Comparison of ENCODE assay signal across 21 mouse cellular contexts in the genomic region with DNA sequence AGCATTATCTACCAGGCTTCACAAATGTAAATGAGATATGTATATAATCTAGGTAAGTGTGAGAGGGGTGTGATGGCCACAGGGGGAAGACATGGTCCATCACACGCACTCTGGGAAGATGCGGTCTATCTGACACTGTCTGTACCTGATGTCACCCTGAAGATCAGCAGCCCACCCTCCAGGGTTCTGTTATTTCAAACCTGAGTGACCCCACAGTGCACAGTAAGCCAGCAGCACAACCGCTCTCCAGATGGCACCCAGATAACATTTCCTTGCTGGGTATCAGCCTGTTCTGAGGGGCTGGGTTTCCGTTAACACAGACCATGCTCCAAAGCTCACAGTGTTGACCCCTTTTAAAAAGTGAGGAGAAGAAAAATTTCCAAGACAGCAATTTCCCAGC.
DNase-seq lines count a peak whose midpoint lies in the region; ATAC-seq lines count a peak whose summit lies in the region.
"Had no signal": no experiment of that assay in that cellular context is flagged by ENCODE, and none has a peak within 500 bp of the region (broad histone marks: within the 10 kb centered on the region; RNA-seq: fewer than 3 reads in every experiment).

No protein-coding gene starts in this region.

- no peak overlapping the region for H3K9ac ChIP-seq in intestine, embryonic 14.5 days (ENCODE audit: low read length)
- H3K9ac ChIP-seq in intestine, embryonic 15.5 days, result no peak overlapping the region
- no peak overlapping the region for H3K9ac ChIP-seq in kidney, embryonic 16.5 days (replicated peaks; ENCODE audit: low read length)
- no peak overlapping the region for H3K9ac ChIP-seq in embryonic facial prominence, embryonic 15.5 days
- no peak overlapping the region for H3K9ac ChIP-seq in liver, embryonic 12.5 days
- H3K9ac ChIP-seq: forebrain, embryonic 13.5 days; forebrain, postnatal 0 days; hindbrain, embryonic 12.5 days; hindbrain, embryonic 15.5 days had no signal

- H3K4me1 ChIP-seq in intestine, embryonic 14.5 days (replicated peaks; ENCODE audit: control insufficient read depth, insufficient read depth, low read length), result no peaks in the 10 kb centered on the region
- H3K4me1 ChIP-seq in intestine, embryonic 15.5 days (replicated peaks), result no peaks in the 10 kb centered on the region
- H3K4me1 ChIP-seq in kidney, embryonic 16.5 days (ENCODE audit: insufficient read depth, low read length), result no peaks in the 10 kb centered on the region; the same call in 1 of the 2 replicates
- no peaks in the 10 kb centered on the region for H3K4me1 ChIP-seq in embryonic facial prominence, embryonic 15.5 days
- H3K4me1 ChIP-seq in liver, embryonic 12.5 days, result no peaks in the 10 kb centered on the region
- H3K4me1 ChIP-seq: forebrain, embryonic 13.5 days; hindbrain, embryonic 12.5 days; hindbrain, embryonic 15.5 days had no signal

- no peak overlapping the region for H3K4me2 ChIP-seq in intestine, embryonic 14.5 days (ENCODE audit: low read length)
- no peak overlapping the region for H3K4me2 ChIP-seq in intestine, embryonic 15.5 days (replicated peaks)
- H3K4me2 ChIP-seq in kidney, embryonic 16.5 days (replicated peaks; ENCODE audit: low read depth, low read length), result no peak overlapping the region
- H3K4me2 ChIP-seq in embryonic facial prominence, embryonic 15.5 days (replicated peaks), result no peak overlapping the region
- no peak overlapping the region for H3K4me2 ChIP-seq in liver, embryonic 12.5 days
- H3K4me2 ChIP-seq: forebrain, embryonic 13.5 days; heart, embryonic 11.5 days; hindbrain, embryonic 12.5 days; hindbrain, embryonic 15.5 days had no signal

- no peaks in the 10 kb centered on the region for H3K36me3 ChIP-seq in intestine, embryonic 14.5 days (ENCODE audit: control insufficient read depth, insufficient read depth, low read length)
- no peaks in the 10 kb centered on the region for H3K36me3 ChIP-seq in intestine, embryonic 15.5 days
- H3K36me3 ChIP-seq in kidney, embryonic 16.5 days (ENCODE audit: insufficient read depth, low read length), result no peaks in the 10 kb centered on the region
- H3K36me3 ChIP-seq in embryonic facial prominence, embryonic 15.5 days, result no peaks in the 10 kb centered on the region
- H3K36me3 ChIP-seq in liver, embryonic 12.5 days, result no peaks in the 10 kb centered on the region
- H3K36me3 ChIP-seq: hindbrain, embryonic 12.5 days; hindbrain, embryonic 15.5 days had no signal

- WGBS in intestine, embryonic 14.5 days, result 78% methylated on average over 4 of the region's 4 CpGs
- 80% methylated on average over 4 of the region's 4 CpGs for WGBS in intestine, embryonic 15.5 days
- WGBS in kidney, embryonic 16.5 days, result 51% methylated on average over 4 of the region's 4 CpGs
- 53% methylated on average over 4 of the region's 4 CpGs for WGBS in embryonic facial prominence, embryonic 15.5 days
- WGBS in liver, embryonic 12.5 days (ENCODE audit: insufficient replicate concordance), result 64% methylated on average over 4 of the region's 4 CpGs

- H3K9me3 ChIP-seq in intestine, embryonic 14.5 days (ENCODE audit: control insufficient read depth, low read length), result no peaks in the 10 kb centered on the region
- no peaks in the 10 kb centered on the region for H3K9me3 ChIP-seq in intestine, embryonic 15.5 days
- H3K9me3 ChIP-seq in kidney, embryonic 16.5 days (ENCODE audit: low read length), result no peaks in the 10 kb centered on the region
- H3K9me3 ChIP-seq in embryonic facial prominence, embryonic 15.5 days (replicated peaks), result no peaks in the 10 kb centered on the region
- H3K9me3 ChIP-seq in liver, embryonic 12.5 days (replicated peaks), result no peaks in the 10 kb centered on the region
- H3K9me3 ChIP-seq: forebrain, embryonic 13.5 days; hindbrain, embryonic 12.5 days; hindbrain, embryonic 15.5 days had no signal

- H3K4me3 ChIP-seq in intestine, embryonic 14.5 days (ENCODE audit: low read depth, low read length), result no peak overlapping the region
- H3K4me3 ChIP-seq in intestine, embryonic 15.5 days (replicated peaks), result no peak overlapping the region
- H3K4me3 ChIP-seq in kidney, embryonic 16.5 days (ENCODE audit: low read length), result no peak overlapping the region
- H3K4me3 ChIP-seq in embryonic facial prominence, embryonic 15.5 days (replicated peaks), result no peak overlapping the region
- H3K4me3 ChIP-seq in liver, embryonic 12.5 days, result no peak overlapping the region
- H3K4me3 ChIP-seq: forebrain, embryonic 13.5 days; heart, adult 2 months; hindbrain, embryonic 12.5 days; hindbrain, embryonic 15.5 days had no signal

- DNase-seq in intestine, embryonic 14.5 days (ENCODE audit: low spot score), result peak; percentile 4
- DNase-seq in kidney, postnatal 14 days, result no peak
- DNase-seq: adrenal gland, adult 2 months; adrenal gland, postnatal 14 days; cerebellum, adult 11 months; cerebellum, adult 2 months; cerebellum, adult 9-11 months; cerebellum, postnatal 25 days; forebrain, postnatal 0 days; gastrocnemius, postnatal 25 days; heart, adult 2 months had no signal

- H3K27ac ChIP-seq in intestine, embryonic 14.5 days (ENCODE audit: low read depth), result no peak overlapping the region
- no peak overlapping the region for H3K27ac ChIP-seq in intestine, embryonic 15.5 days
- H3K27ac ChIP-seq in kidney, embryonic 16.5 days (ENCODE audit: low read length), result no peak overlapping the region
- no peak overlapping the region for H3K27ac ChIP-seq in embryonic facial prominence, embryonic 15.5 days (replicated peaks)
- no peak overlapping the region for H3K27ac ChIP-seq in liver, embryonic 12.5 days
- H3K27ac ChIP-seq: forebrain, embryonic 13.5 days; heart, adult 2 months; hindbrain, embryonic 12.5 days; hindbrain, embryonic 15.5 days had no signal

- no peak for ATAC-seq in intestine, embryonic 14.5 days (replicated peaks; ENCODE audit: low FRiP score, low TSS enrichment, low read depth)
- ATAC-seq in intestine, embryonic 15.5 days, result no peak
- 0 out of 2 replicates have a peak, but pooled peaks have one; percentile 39 for ATAC-seq in kidney, embryonic 16.5 days (ENCODE audit: low FRiP score, low TSS enrichment)
- ATAC-seq in embryonic facial prominence, embryonic 15.5 days (ENCODE audit: insufficient number of reproducible peaks, low FRiP score, low TSS enrichment, low read depth), result 0 out of 2 replicates have a peak, but pooled peaks have one; percentile 34
- ATAC-seq in liver, embryonic 12.5 days, result no peak
- ATAC-seq: CD4-positive, CD25-positive, alpha-beta regulatory T cell, adult 4 months; forebrain, embryonic 13.5 days; forebrain, postnatal 0 days; intestine, embryonic 16.5 days had no signal

- H3K27me3 ChIP-seq in intestine, embryonic 14.5 days (replicated peaks; ENCODE audit: control insufficient read depth, insufficient read depth, low read length), result no peaks in the 10 kb centered on the region
- no peaks in the 10 kb centered on the region for H3K27me3 ChIP-seq in intestine, embryonic 15.5 days (replicated peaks)
- no peaks in the 10 kb centered on the region for H3K27me3 ChIP-seq in kidney, embryonic 16.5 days (ENCODE audit: insufficient read depth, low read length)
- no peaks in the 10 kb centered on the region for H3K27me3 ChIP-seq in embryonic facial prominence, embryonic 15.5 days
- no peaks in the 10 kb centered on the region for H3K27me3 ChIP-seq in liver, embryonic 12.5 days (replicated peaks)
- H3K27me3 ChIP-seq: forebrain, embryonic 13.5 days; hindbrain, embryonic 12.5 days; hindbrain, embryonic 15.5 days had no signal

Comparison
In these comparisons a context has a peak if more than half of its experiments do, and no peak if none do; other contexts are left out.
1. ATAC-seq: peak in kidney, embryonic 16.5 days (single experiment) and embryonic facial prominence, embryonic 15.5 days (single experiment); none in intestine, embryonic 14.5 days (single experiment), intestine, embryonic 15.5 days (single experiment) and liver, embryonic 12.5 days (single experiment).